Mouse (Mus musculus) retina, adult 2 months (tissue): Measurements from ENCODE around the gene Aatk.
A peak's percentile ranks its signal among the peaks of the same experiment; 100 is the strongest.

ENCODE experiments used
- DNase-seq: peaks from one replicate; pipeline ENCODE4 v3.0.0-alpha.2; 2012; ENCODE audit warnings: low read depth, low spot score

Gene Aatk

GRCm38 (mm10) chr11:120022841-120023240 lies 24.1 kb downstream of the Aatk start:
- DNase-seq: no peak

- no peak for DNase-seq
Measured at GRCm38 (mm10) chr11:120022216-120022615, 24.8 kb downstream of the Aatk start.

- DNase-seq: no peak
Measured at GRCm38 (mm10) chr11:120021367-120021766, 25.6 kb downstream of the Aatk start.

GRCm38 (mm10) chr11:120019542-120020440 lies 27.2 kb downstream of the Aatk start:
- no peak for DNase-seq

- DNase-seq: no peak
Measured at GRCm38 (mm10) chr11:120017011-120017410, 30.0 kb downstream of the Aatk start.

- DNase-seq: no peak
Measured at GRCm38 (mm10) chr11:120014758-120015157, 32.2 kb downstream of the Aatk start.

- peak; percentile 76 for DNase-seq
Measured at GRCm38 (mm10) chr11:120013174-120013711, 33.7 kb downstream of the Aatk start.

- no peak for DNase-seq
Measured at GRCm38 (mm10) chr11:120012702-120013101, 34.3 kb downstream of the Aatk start.

GRCm38 (mm10) chr11:120011761-120012560 lies 35.0 kb downstream of the Aatk start:
- no peak for DNase-seq

- no peak for DNase-seq
Measured at GRCm38 (mm10) chr11:120011114-120011760, 35.7 kb downstream of the Aatk start.

GRCm38 (mm10) chr11:120009937-120010336 lies 37.0 kb downstream of the Aatk start:
- DNase-seq: no peak

- DNase-seq: no peak
Measured at GRCm38 (mm10) chr11:120008956-120009355, 38.0 kb downstream of the Aatk start.

- DNase-seq: no peak
Measured at GRCm38 (mm10) chr11:120008501-120008900, 38.5 kb downstream of the Aatk start.

GRCm38 (mm10) chr11:120007496-120008080 lies 39.4 kb downstream of the Aatk start:
- no peak for DNase-seq

- no peak for DNase-seq
Measured at GRCm38 (mm10) chr11:120005434-120006317, 41.3 kb downstream of the Aatk start.

GRCm38 (mm10) chr11:120002634-120003220 lies 44.2 kb downstream of the Aatk start:
- DNase-seq: no peak

GRCm38 (mm10) chr11:120002041-120002440 lies 44.9 kb downstream of the Aatk start:
- no peak for DNase-seq

GRCm38 (mm10) chr11:119997351-119997750 lies 49.6 kb downstream of the Aatk start:
- no peak for DNase-seq

- peak; percentile 52 for DNase-seq
Measured at GRCm38 (mm10) chr11:119991338-119991678, 55.7 kb downstream of the Aatk start.
